Mouse (Mus musculus): ENCODE data around the gene Sympk. TPM values are rescaled to one million over a fixed set of nuclear protein-coding genes. Genes with fewer than 3 reads are reported as not detected.
"Not testable (repeated sequence)": the region's sequence is repeated elsewhere in the genome, so short reads cannot be mapped to it uniquely, and the experiment has no call there.

Sympk gene
- polyA plus RNA-seq, 1 experiment from 2014 or later = 23.8 TPM

DNA sequence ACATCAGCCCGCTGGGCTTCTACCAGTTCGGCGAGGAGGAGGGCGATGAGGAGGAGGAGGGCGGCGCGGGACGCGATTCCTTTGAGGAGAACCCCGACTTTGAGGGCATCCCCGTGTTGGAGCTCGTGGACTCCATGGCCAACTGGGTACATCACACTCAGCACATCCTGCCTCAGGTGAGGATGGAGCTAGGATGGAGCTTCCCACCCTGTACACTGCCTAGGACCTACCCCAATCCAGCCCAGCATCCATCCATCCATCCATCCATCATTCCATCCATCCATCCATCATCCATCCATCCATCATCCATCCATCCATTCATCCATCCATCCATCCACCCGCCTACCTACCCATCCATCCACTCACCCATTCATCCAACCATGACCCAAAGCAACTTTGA lies 41.7 kb downstream of the Sympk start:
- Histone ChIP-seq H3K27ac (replicated peaks; ENCODE audit: low read depth, low read length) (no peak overlapping the region), H3K27me3 (replicated peaks; ENCODE audit: control insufficient read depth, insufficient read depth, low read length) (peaks cover 29% of the 10 kb centered on the region), H3K4me2 (ENCODE audit: low read depth, low read length) (peak overlapping the region; percentile 29), H3K4me1 (ENCODE audit: control insufficient read depth, insufficient read depth, low read length) (no peaks in the 10 kb centered on the region), H3K9ac (ENCODE audit: low read depth, low read length) (no peak overlapping the region), H3K36me3 (ENCODE audit: control insufficient read depth, insufficient read depth, low read length) (no peaks in the 10 kb centered on the region), H3K9me3 (ENCODE audit: control insufficient read depth, low read length) (0 out of 2 replicates have a peak, but pooled peaks cover 4% of the 10 kb centered on the region), H3K4me3 (ENCODE audit: low read depth, low read length) (peak overlapping the region; percentile 19)
- DNase-seq (ENCODE audit: low spot score) = no peak
- ATAC-seq (ENCODE audit: low read depth) = no peak
- 53% methylated on average over 12 of the region's 13 CpGs for WGBS

DNA sequence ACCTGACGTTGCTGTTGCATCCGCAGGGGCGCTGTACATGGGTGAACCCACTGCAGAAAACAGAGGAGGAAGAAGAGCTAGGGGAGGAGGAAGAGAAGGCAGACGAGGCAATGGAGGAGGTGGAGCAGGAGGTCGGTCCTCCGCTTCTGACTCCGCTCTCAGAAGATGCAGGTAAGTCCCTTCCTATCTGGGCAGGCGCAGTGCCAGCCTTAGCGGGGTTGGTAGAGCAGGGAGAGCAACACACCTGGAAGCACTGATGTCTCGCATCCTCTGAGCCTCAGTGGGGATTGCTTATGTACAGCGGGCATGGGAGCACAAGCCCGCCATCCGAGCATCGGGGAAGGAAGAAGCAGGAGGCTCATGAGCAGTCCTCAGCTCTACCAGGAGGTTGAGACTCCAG lies 42.9 kb downstream of the Sympk start:
- Histone ChIP-seq H3K27me3 (replicated peaks; ENCODE audit: control insufficient read depth, insufficient read depth, low read length) (peaks cover 29% of the 10 kb centered on the region), H3K4me2 (ENCODE audit: low read depth, low read length) (no peak overlapping the region), H3K4me3 (ENCODE audit: low read depth, low read length) (no peak overlapping the region), H3K27ac (replicated peaks; ENCODE audit: low read depth, low read length) (no peak overlapping the region), H3K36me3 (ENCODE audit: control insufficient read depth, insufficient read depth, low read length) (no peaks in the 10 kb centered on the region), H3K4me1 (ENCODE audit: control insufficient read depth, insufficient read depth, low read length) (no peaks in the 10 kb centered on the region), H3K9ac (ENCODE audit: low read depth, low read length) (no peak overlapping the region), H3K9me3 (ENCODE audit: control insufficient read depth, low read length) (0 out of 2 replicates have a peak, but pooled peaks cover 4% of the 10 kb centered on the region)
- WGBS = 49% methylated on average over 14 of the region's 14 CpGs
- ATAC-seq (ENCODE audit: low read depth) (no peak), DNase-seq (ENCODE audit: low spot score) (no peak)

DNA sequence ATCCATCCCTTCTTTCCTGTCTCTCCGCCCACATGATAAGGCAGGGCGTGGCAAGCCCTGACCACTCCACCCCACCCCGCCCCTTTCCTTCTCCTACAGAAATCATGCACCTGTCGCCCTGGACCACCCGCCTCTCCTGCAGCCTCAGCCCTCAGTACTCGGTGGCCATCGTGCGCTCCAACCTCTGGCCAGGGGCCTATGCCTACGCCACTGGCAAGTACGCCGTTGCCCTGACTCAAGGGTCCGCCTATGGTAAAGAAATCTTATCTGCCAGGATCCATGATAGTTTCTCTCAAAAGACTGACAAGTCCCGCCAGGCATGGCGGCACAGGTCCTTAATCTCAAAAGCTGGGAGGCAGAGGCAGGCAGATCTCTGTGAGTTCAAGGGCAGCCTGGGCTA lies 43.8 kb downstream of the Sympk start:
- Histone ChIP-seq H3K36me3 (ENCODE audit: control insufficient read depth, insufficient read depth, low read length) (no peaks in the 10 kb centered on the region), H3K9me3 (ENCODE audit: control insufficient read depth, low read length) (0 out of 2 replicates have a peak, but pooled peaks cover 4% of the 10 kb centered on the region), H3K4me3 (ENCODE audit: low read depth, low read length) (no peak overlapping the region), H3K4me2 (ENCODE audit: low read depth, low read length) (no peak overlapping the region), H3K9ac (ENCODE audit: low read depth, low read length) (no peak overlapping the region), H3K27me3 (replicated peaks; ENCODE audit: control insufficient read depth, insufficient read depth, low read length) (peaks cover 29% of the 10 kb centered on the region), H3K27ac (replicated peaks; ENCODE audit: low read depth, low read length) (no peak overlapping the region), H3K4me1 (ENCODE audit: control insufficient read depth, insufficient read depth, low read length) (no peaks in the 10 kb centered on the region)
- ATAC-seq (ENCODE audit: low read depth) = no peak
- no peak for DNase-seq (ENCODE audit: low spot score)
- WGBS = 71% methylated on average over 12 of the region's 14 CpGs

DNA sequence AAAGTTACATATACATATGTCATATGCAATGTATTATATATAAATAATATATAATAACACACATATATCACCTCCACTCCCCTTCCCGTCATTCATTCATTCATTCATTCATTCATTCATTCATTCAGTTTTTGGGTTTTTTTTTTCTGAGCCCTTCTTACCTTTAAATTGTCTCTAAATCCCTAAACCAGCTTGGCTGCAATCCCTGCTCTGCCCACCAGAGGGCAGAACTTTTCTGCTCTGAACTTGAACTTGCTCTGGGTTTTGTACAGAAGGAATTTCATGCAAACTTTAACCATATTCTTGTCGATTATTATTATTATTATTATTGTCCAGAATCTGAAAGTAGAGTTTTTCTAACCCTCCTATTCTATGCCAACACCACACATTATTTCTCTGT lies 44.5 kb downstream of the Sympk start:
- Histone ChIP-seq H3K9me3 (ENCODE audit: control insufficient read depth, low read length) (0 out of 2 replicates have a peak, but pooled peaks cover 4% of the 10 kb centered on the region), H3K9ac (ENCODE audit: low read depth, low read length) (no peak overlapping the region), H3K4me1 (ENCODE audit: control insufficient read depth, insufficient read depth, low read length) (no peaks in the 10 kb centered on the region), H3K4me2 (ENCODE audit: low read depth, low read length) (no peak overlapping the region), H3K4me3 (ENCODE audit: low read depth, low read length) (no peak overlapping the region), H3K27ac (replicated peaks; ENCODE audit: low read depth, low read length) (no peak overlapping the region), H3K27me3 (replicated peaks; ENCODE audit: control insufficient read depth, insufficient read depth, low read length) (peaks cover 29% of the 10 kb centered on the region), H3K36me3 (ENCODE audit: control insufficient read depth, insufficient read depth, low read length) (no peaks in the 10 kb centered on the region)
- WGBS = 7% methylated on average over 2 of the region's 2 CpGs
- ATAC-seq (ENCODE audit: low read depth) = no peak
- DNase-seq (ENCODE audit: low spot score) = peak; percentile 63

DNA sequence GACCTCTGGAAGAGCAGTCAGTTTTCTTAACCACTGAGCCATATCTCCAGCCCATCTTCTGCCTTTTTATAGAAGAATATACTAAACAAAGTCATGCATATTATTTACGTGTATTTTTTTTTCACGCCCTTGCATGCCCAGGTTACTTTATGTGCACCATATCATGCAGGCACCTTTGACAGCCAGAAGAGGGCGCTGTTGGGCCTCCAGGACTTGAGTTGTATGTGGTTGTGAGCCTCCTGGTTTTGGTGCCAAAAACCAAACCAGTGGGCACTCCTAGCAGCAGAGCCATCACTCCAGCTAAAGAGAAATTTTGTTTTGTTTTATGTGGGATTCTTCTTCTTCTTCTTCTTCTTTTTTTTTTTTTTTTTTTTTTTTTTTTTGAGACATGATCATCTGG lies 45.3 kb downstream of the Sympk start:
- Histone ChIP-seq H3K4me2 (ENCODE audit: low read depth, low read length) (no peak overlapping the region), H3K27ac (replicated peaks; ENCODE audit: low read depth, low read length) (no peak overlapping the region), H3K36me3 (ENCODE audit: control insufficient read depth, insufficient read depth, low read length) (no peaks in the 10 kb centered on the region), H3K4me1 (ENCODE audit: control insufficient read depth, insufficient read depth, low read length) (no peaks in the 10 kb centered on the region), H3K9me3 (ENCODE audit: control insufficient read depth, low read length) (0 out of 2 replicates have a peak, but pooled peaks cover 4% of the 10 kb centered on the region), H3K27me3 (replicated peaks; ENCODE audit: control insufficient read depth, insufficient read depth, low read length) (peaks cover 29% of the 10 kb centered on the region), H3K9ac (ENCODE audit: low read depth, low read length) (no peak overlapping the region), H3K4me3 (ENCODE audit: low read depth, low read length) (no peak overlapping the region)
- no peak for DNase-seq (ENCODE audit: low spot score)
- WGBS = 49% methylated on average over 3 of the region's 3 CpGs
- ATAC-seq (ENCODE audit: low read depth) = no peak

DNA sequence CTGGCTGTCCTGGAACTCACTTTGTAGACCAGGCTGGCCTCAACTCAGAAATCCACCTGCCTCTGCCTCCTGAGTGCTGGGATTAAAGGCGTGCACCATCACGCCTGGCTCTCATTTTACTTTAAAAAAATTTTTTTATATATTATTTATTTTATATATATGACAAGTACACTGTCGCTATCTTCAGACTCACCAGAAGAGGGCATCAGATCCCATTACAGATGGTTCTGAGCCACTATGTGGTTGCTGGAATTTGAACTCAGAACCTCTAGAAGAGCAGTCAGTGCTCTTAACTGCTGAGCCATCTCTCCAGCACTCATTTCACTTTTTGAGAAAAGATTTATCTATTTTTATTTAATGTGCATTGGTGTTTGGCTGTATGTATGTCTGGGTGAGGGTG lies 46.8 kb downstream of the Sympk start:
- 56% methylated on average over 3 of the region's 3 CpGs for WGBS
- not testable (repeated sequence) for H3K27ac ChIP-seq (replicated peaks; ENCODE audit: low read depth, low read length); ATAC-seq (ENCODE audit: low read depth); H3K4me3 ChIP-seq (ENCODE audit: low read depth, low read length); DNase-seq (ENCODE audit: low spot score); H3K4me2 ChIP-seq (ENCODE audit: low read depth, low read length); H3K9ac ChIP-seq (ENCODE audit: low read depth, low read length); H3K9me3 ChIP-seq (ENCODE audit: control insufficient read depth, low read length); H3K4me1 ChIP-seq (ENCODE audit: control insufficient read depth, insufficient read depth, low read length); H3K36me3 ChIP-seq (ENCODE audit: control insufficient read depth, insufficient read depth, low read length)
- peaks cover 15% of the 10 kb centered on the region for H3K27me3 ChIP-seq (replicated peaks; ENCODE audit: control insufficient read depth, insufficient read depth, low read length)

DNA sequence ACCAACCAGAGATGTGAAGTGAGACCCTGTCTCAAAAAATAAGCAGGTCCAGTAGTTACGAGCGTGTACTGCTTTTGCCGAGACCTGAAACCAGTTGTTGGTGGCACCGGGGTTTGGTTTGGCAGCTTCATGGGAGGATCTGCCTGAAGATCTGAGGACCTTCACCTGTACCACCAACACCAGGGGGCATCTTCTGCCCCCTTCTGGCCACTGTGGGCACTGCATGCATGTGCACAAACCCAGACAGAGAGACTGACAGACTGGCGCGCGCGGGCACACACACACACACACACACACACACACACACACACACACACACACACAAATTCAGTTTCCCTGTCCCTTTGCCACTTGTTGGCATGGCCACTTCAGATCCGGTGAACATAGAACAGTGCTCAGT lies 49.3 kb downstream of the Sympk start:
- peaks cover 10% of the 10 kb centered on the region for H3K4me1 ChIP-seq (ENCODE audit: control insufficient read depth, insufficient read depth, low read length)
- no peak overlapping the region for H3K4me3 ChIP-seq (ENCODE audit: low read depth, low read length)
- peaks cover 9% of the 10 kb centered on the region for H3K36me3 ChIP-seq (ENCODE audit: control insufficient read depth, insufficient read depth, low read length)
- 87% methylated on average over 9 of the region's 9 CpGs for WGBS
- no peak for DNase-seq (ENCODE audit: low spot score)
- H3K27ac ChIP-seq (replicated peaks; ENCODE audit: low read depth, low read length) = no peak overlapping the region
- H3K27me3 ChIP-seq (replicated peaks; ENCODE audit: control insufficient read depth, insufficient read depth, low read length) = no peaks in the 10 kb centered on the region
- H3K4me2 ChIP-seq (ENCODE audit: low read depth, low read length) = no peak overlapping the region
- no peaks in the 10 kb centered on the region for H3K9me3 ChIP-seq (ENCODE audit: control insufficient read depth, low read length)
- ATAC-seq (ENCODE audit: low read depth) = no peak
- no peak overlapping the region for H3K9ac ChIP-seq (ENCODE audit: low read depth, low read length)

DNA sequence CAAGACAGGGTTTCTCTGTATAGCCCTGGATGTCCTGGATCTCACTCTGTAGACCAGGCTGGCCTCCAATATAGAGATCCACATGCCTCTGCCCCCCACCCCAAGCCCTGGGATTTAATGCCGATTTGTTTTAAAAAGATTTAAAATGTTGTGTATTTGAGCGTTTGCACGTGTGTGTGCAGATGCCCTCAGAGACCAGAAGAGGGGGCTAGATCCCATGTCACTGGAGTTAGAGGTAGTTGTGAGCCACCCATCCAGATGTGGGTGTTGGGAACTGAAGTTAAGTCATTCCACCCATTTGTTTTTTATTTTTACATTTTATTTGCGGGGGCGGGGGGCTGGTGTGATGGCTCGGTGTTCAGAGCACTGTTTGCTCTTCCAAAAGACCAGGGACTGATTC lies 50.3 kb downstream of the Sympk start:
- no peaks in the 10 kb centered on the region for H3K27me3 ChIP-seq (replicated peaks; ENCODE audit: control insufficient read depth, insufficient read depth, low read length)
- H3K9ac ChIP-seq (ENCODE audit: low read depth, low read length) = no peak overlapping the region
- 93% methylated on average over 6 of the region's 6 CpGs for WGBS
- H3K4me2 ChIP-seq (ENCODE audit: low read depth, low read length) = no peak overlapping the region
- H3K4me1 ChIP-seq (ENCODE audit: control insufficient read depth, insufficient read depth, low read length) = peaks cover 10% of the 10 kb centered on the region
- H3K36me3 ChIP-seq (ENCODE audit: control insufficient read depth, insufficient read depth, low read length) = peaks cover 19% of the 10 kb centered on the region
- no peak overlapping the region for H3K27ac ChIP-seq (replicated peaks; ENCODE audit: low read depth, low read length)
- no peak overlapping the region for H3K4me3 ChIP-seq (ENCODE audit: low read depth, low read length)
- ATAC-seq (ENCODE audit: low read depth) = no peak
- no peaks in the 10 kb centered on the region for H3K9me3 ChIP-seq (ENCODE audit: control insufficient read depth, low read length)
- no peak for DNase-seq (ENCODE audit: low spot score)

DNA sequence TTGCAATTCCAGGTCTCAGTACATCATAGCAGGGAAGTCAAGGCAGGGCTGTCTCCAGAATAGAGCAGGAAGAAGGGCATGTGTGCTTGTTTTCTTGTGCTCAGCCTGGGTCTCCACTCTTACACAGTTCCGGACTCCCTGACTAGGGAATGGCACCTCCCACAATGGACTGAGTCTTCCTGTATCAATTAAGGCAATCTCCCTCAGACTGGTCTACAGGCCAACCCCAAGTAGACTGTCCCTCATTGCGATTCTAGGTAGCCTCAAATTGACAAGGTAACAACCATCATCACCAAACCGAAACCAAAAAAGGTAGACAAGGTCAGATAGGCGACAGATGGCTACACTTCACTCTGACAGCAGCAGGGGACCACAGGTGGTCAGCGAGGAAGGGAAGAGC lies 51.1 kb downstream of the Sympk start:
- peak overlapping the region; percentile 87 for H3K4me2 ChIP-seq (ENCODE audit: low read depth, low read length)
- 61% methylated on average over 5 of the region's 5 CpGs for WGBS
- ATAC-seq (ENCODE audit: low read depth) (no peak), DNase-seq (ENCODE audit: low spot score) (no peak)
- H3K9me3 ChIP-seq (ENCODE audit: control insufficient read depth, low read length) = no peaks in the 10 kb centered on the region
- no peaks in the 10 kb centered on the region for H3K27me3 ChIP-seq (replicated peaks; ENCODE audit: control insufficient read depth, insufficient read depth, low read length)
- H3K9ac ChIP-seq (ENCODE audit: low read depth, low read length) = 0 out of 2 replicates have a peak overlapping the region, but pooled peaks have one; percentile 12
- peaks cover 26% of the 10 kb centered on the region for H3K36me3 ChIP-seq (ENCODE audit: control insufficient read depth, insufficient read depth, low read length)
- H3K4me1 ChIP-seq (ENCODE audit: control insufficient read depth, insufficient read depth, low read length) = peaks cover 10% of the 10 kb centered on the region
- no peak overlapping the region for H3K27ac ChIP-seq (replicated peaks; ENCODE audit: low read depth, low read length)
- peak overlapping the region; percentile 90 for H3K4me3 ChIP-seq (ENCODE audit: low read depth, low read length)

Data from embryonic facial prominence, embryonic 14.5 days (tissue).